Mouse (Mus musculus): ENCODE results near the gene Tmem19.

DNA sequence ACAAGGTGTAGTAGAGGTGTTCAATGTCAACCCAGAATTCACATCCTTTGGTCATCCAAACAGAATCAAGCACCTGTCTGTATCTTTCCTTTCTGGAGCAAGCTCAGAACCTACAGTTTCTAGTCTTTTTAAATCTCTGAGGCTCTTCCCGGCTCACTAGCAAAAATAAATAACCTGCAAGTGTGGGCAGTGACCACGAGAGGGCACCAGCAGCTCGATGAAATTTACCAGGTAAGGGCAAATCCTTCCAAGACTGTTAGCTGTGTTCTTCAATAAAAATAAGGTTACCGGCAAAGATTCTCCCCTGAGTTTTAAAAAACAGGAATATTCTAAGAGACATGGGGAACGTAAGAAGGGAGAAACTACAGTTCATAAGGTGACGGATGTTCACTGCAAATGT lies 39.0 kb downstream of the Tmem19 start:
- TF ChIP-seq CTCF (IDR thresholded peaks at IDR 0.05; ENCODE audit: low read depth) (peak; percentile 78), EP300 (IDR thresholded peaks at IDR 0.05; ENCODE audit: low read depth) (no peak)
